ENCODE assay signal across 9 mouse cellular contexts in genomic region chrX:94865531-94866502, GRCm38 (mm10).
DNase-seq lines count a peak whose midpoint lies in the region; ATAC-seq and TF ChIP-seq lines count a peak whose summit lies in the region.
"Had no signal": no experiment of that assay in that cellular context is flagged by ENCODE, and none has a peak within 500 bp of the region (broad histone marks: within the 10 kb centered on the region; RNA-seq: fewer than 3 reads in every experiment).

No protein-coding gene starts in this region.

- peak; percentile 100 for TF ChIP-seq CTCF in kidney, postnatal 0 days (IDR thresholded peaks at IDR 0.05; ENCODE audit: low read depth)

- ATAC-seq in erythroid progenitor cell, adult 5-6 weeks (replicated peaks; ENCODE audit: low FRiP score, poor library complexity, severe bottlenecking), result peak; percentile 90
- ATAC-seq in heart, embryonic 12.5 days (ENCODE audit: insufficient number of reproducible peaks, low FRiP score), result peak; percentile 96
- peak; percentile 99 for ATAC-seq in kidney, postnatal 0 days (replicated peaks; ENCODE audit: low FRiP score, low read depth)
- ATAC-seq in liver, embryonic 11.5 days (replicated peaks; ENCODE audit: low FRiP score), result peak; percentile 88
- peak; percentile 96 for ATAC-seq in stomach, embryonic 15.5 days (ENCODE audit: insufficient read depth, low FRiP score, low read depth)

- peak; percentile 85 for DNase-seq in CD4-positive helper T cell, adult 2 months (ENCODE audit: low read depth, low spot score)
- peak; percentile 49 for DNase-seq in brain, embryonic 18.5 days (ENCODE audit: low read depth, low spot score)
- DNase-seq in kidney, postnatal 0 days (ENCODE audit: low spot score), result peak; percentile 91
- DNase-seq in liver, embryonic 11.5 days (ENCODE audit: low spot score), result peak; percentile 85
- peak; percentile 72 to 88 for DNase-seq in natural killer cell, adult 2 months (ENCODE audit: low spot score in 2 of 2)

- peak overlapping the region; percentile 61 for H3K9ac ChIP-seq in heart, embryonic 12.5 days
- H3K9ac ChIP-seq in kidney, postnatal 0 days (ENCODE audit: low read depth, low read length), result no peak overlapping the region
- H3K9ac ChIP-seq in liver, embryonic 11.5 days (ENCODE audit: low read depth, low read length), result peak overlapping the region; percentile 40
- H3K9ac ChIP-seq in stomach, embryonic 15.5 days, result no peak overlapping the region

- H3K4me3 ChIP-seq in heart, embryonic 12.5 days, result peak overlapping the region; percentile 49
- peak overlapping the region; percentile 30 for H3K4me3 ChIP-seq in kidney, postnatal 0 days (replicated peaks; ENCODE audit: low read depth, low read length)
- peak overlapping the region; percentile 41 for H3K4me3 ChIP-seq in liver, embryonic 11.5 days (ENCODE audit: low read depth, low read length)
- peak overlapping the region; percentile 35 for H3K4me3 ChIP-seq in stomach, embryonic 15.5 days (replicated peaks)

- H3K4me2 ChIP-seq in heart, embryonic 12.5 days, result peak overlapping the region; percentile 71
- peak overlapping the region; percentile 60 for H3K4me2 ChIP-seq in kidney, postnatal 0 days (ENCODE audit: low read length)
- H3K4me2 ChIP-seq in liver, embryonic 11.5 days, result peak overlapping the region; percentile 61
- H3K4me2 ChIP-seq in stomach, embryonic 15.5 days, result peak overlapping the region; percentile 61

- whole genome bisulfite sequencing in heart, embryonic 12.5 days, result 16% methylated on average over 17 of the region's 18 CpGs
- 33% methylated on average over 18 of the region's 18 CpGs for WGBS in kidney, postnatal 0 days
- WGBS in liver, embryonic 11.5 days, result 18% methylated on average over 16 of the region's 18 CpGs
- 19% methylated on average over 18 of the region's 18 CpGs for WGBS in stomach, embryonic 15.5 days

- H3K27ac ChIP-seq in heart, embryonic 12.5 days (ENCODE audit: poor library complexity, severe bottlenecking), result peak overlapping the region; percentile 57
- H3K27ac ChIP-seq in kidney, postnatal 0 days, result 0 out of 2 replicates have a peak overlapping the region, but pooled peaks have one; percentile 36
- no peak overlapping the region for H3K27ac ChIP-seq in liver, embryonic 11.5 days (ENCODE audit: low read depth, low read length)
- no peak overlapping the region for H3K27ac ChIP-seq in stomach, embryonic 15.5 days
- H3K27ac ChIP-seq: macrophage had no signal

- no peaks in the 10 kb centered on the region for H3K9me3 ChIP-seq in heart, embryonic 12.5 days (replicated peaks)
- no peaks in the 10 kb centered on the region for H3K9me3 ChIP-seq in kidney, postnatal 0 days (replicated peaks; ENCODE audit: low read length)
- no peaks in the 10 kb centered on the region for H3K9me3 ChIP-seq in liver, embryonic 11.5 days (ENCODE audit: control insufficient read depth, low read length)
- no peaks in the 10 kb centered on the region for H3K9me3 ChIP-seq in stomach, embryonic 15.5 days

- no peaks in the 10 kb centered on the region for H3K27me3 ChIP-seq in heart, embryonic 12.5 days (replicated peaks)
- no peaks in the 10 kb centered on the region for H3K27me3 ChIP-seq in kidney, postnatal 0 days (ENCODE audit: insufficient read depth, low read length)
- H3K27me3 ChIP-seq in liver, embryonic 11.5 days (replicated peaks; ENCODE audit: control insufficient read depth, insufficient read depth, low read length), result 0 out of 2 replicates have a peak, but pooled peaks cover 3% of the 10 kb centered on the region
- H3K27me3 ChIP-seq in stomach, embryonic 15.5 days (replicated peaks), result no peaks in the 10 kb centered on the region

- H3K4me1 ChIP-seq in heart, embryonic 12.5 days (replicated peaks), result no peaks in the 10 kb centered on the region
- no peaks in the 10 kb centered on the region for H3K4me1 ChIP-seq in kidney, postnatal 0 days (replicated peaks; ENCODE audit: insufficient read depth, low read length)
- no peaks in the 10 kb centered on the region for H3K4me1 ChIP-seq in liver, embryonic 11.5 days (replicated peaks; ENCODE audit: control insufficient read depth, insufficient read depth, low read length)
- H3K4me1 ChIP-seq in stomach, embryonic 15.5 days, result no peaks in the 10 kb centered on the region

- no peaks in the 10 kb centered on the region for H3K36me3 ChIP-seq in heart, embryonic 12.5 days
- no peaks in the 10 kb centered on the region for H3K36me3 ChIP-seq in kidney, postnatal 0 days (ENCODE audit: insufficient read depth, low read length)
- H3K36me3 ChIP-seq in liver, embryonic 11.5 days (ENCODE audit: control insufficient read depth, insufficient read depth, low read length), result no peaks in the 10 kb centered on the region
- H3K36me3 ChIP-seq in stomach, embryonic 15.5 days, result no peaks in the 10 kb centered on the region

Comparison
In these comparisons a context has a peak if more than half of its experiments do, and no peak if none do; other contexts are left out.
1. H3K27ac ChIP-seq: peak in heart, embryonic 12.5 days (single experiment) and kidney, postnatal 0 days (single experiment); none in liver, embryonic 11.5 days (single experiment) and stomach, embryonic 15.5 days (single experiment).
2. H3K9ac ChIP-seq: peak in heart, embryonic 12.5 days (single experiment) and liver, embryonic 11.5 days (single experiment); none in kidney, postnatal 0 days (single experiment) and stomach, embryonic 15.5 days (single experiment).
3. Peak in every context shown above with its lines, with median percentiles within 50 percentile points of each other: DNase-seq, ATAC-seq, H3K4me2 ChIP-seq and H3K4me3 ChIP-seq.